Mouse (Mus musculus): ENCODE measurements around the gene Usp25. TPM values are rescaled to one million over a fixed set of nuclear protein-coding genes. Genes with fewer than 3 reads are reported as not detected.

The Usp25 gene
- polyA plus RNA-seq, 1 experiment: 15.1 TPM

GRCm38 (mm10) chr16:77023627-77024379, 10.3 kb downstream of the Usp25 start:
- H3K27me3 ChIP-seq (replicated peaks; ENCODE audit: control insufficient read depth, insufficient read depth, low read length): no peaks in the 10 kb centered on the region
- WGBS: 83% methylated on average over 7 of the region's 7 CpGs
- H3K4me3 ChIP-seq (ENCODE audit: insufficient read depth, low read depth, low read length): no peak overlapping the region
- H3K36me3 ChIP-seq (ENCODE audit: control insufficient read depth, insufficient read depth, low read length): no peaks in the 10 kb centered on the region
- TF ChIP-seq CTCF (conservative IDR thresholded peaks at IDR 0.05; ENCODE audit: insufficient read depth, insufficient read length, low read depth, low read length) (no peak), POLR2A (IDR thresholded peaks at IDR 0.05; ENCODE audit: low read depth, low read length) (no peak)
- H3K4me1 ChIP-seq (ENCODE audit: control insufficient read depth, insufficient read depth, low read length): peaks cover 11% of the 10 kb centered on the region
- no peak overlapping the region for H3K27ac ChIP-seq (ENCODE audit: insufficient read depth, low read depth, low read length)
- DNase-seq: peak; percentile 58

- no peaks in the 10 kb centered on the region for H3K27me3 ChIP-seq (replicated peaks; ENCODE audit: control insufficient read depth, insufficient read depth, low read length)
- TF ChIP-seq CTCF (conservative IDR thresholded peaks at IDR 0.05; ENCODE audit: insufficient read depth, insufficient read length, low read depth, low read length): no peak
- no peak for TF ChIP-seq POLR2A (IDR thresholded peaks at IDR 0.05; ENCODE audit: low read depth, low read length)
- no peak overlapping the region for H3K27ac ChIP-seq (ENCODE audit: insufficient read depth, low read depth, low read length)
- WGBS: 92% methylated on average over 4 of the region's 4 CpGs
- no peak overlapping the region for H3K4me3 ChIP-seq (ENCODE audit: insufficient read depth, low read depth, low read length)
- no peaks in the 10 kb centered on the region for H3K36me3 ChIP-seq (ENCODE audit: control insufficient read depth, insufficient read depth, low read length)
- H3K4me1 ChIP-seq (ENCODE audit: control insufficient read depth, insufficient read depth, low read length): no peaks in the 10 kb centered on the region; the same call in 1 of the 2 replicates
- no peak for DNase-seq
Measured at GRCm38 (mm10) chr16:77026099-77026498, 12.6 kb downstream of the Usp25 start.

GRCm38 (mm10) chr16:77026933-77027332, 13.4 kb downstream of the Usp25 start:
- no peak for TF ChIP-seq POLR2A (IDR thresholded peaks at IDR 0.05; ENCODE audit: low read depth, low read length)
- no peak for TF ChIP-seq CTCF (conservative IDR thresholded peaks at IDR 0.05; ENCODE audit: insufficient read depth, insufficient read length, low read depth, low read length)
- Histone ChIP-seq H3K4me1 (ENCODE audit: control insufficient read depth, insufficient read depth, low read length) (no peaks in the 10 kb centered on the region; the same call in 1 of the 2 replicates), H3K36me3 (ENCODE audit: control insufficient read depth, insufficient read depth, low read length) (no peaks in the 10 kb centered on the region), H3K4me3 (ENCODE audit: insufficient read depth, low read depth, low read length) (no peak overlapping the region), H3K27me3 (replicated peaks; ENCODE audit: control insufficient read depth, insufficient read depth, low read length) (no peaks in the 10 kb centered on the region), H3K27ac (ENCODE audit: insufficient read depth, low read depth, low read length) (no peak overlapping the region)
- 91% methylated on average over 6 of the region's 6 CpGs for WGBS
- DNase-seq: no peak

GRCm38 (mm10) chr16:77027976-77028686, 14.6 kb downstream of the Usp25 start:
- TF ChIP-seq CTCF (conservative IDR thresholded peaks at IDR 0.05; ENCODE audit: insufficient read depth, insufficient read length, low read depth, low read length) (no peak), POLR2A (IDR thresholded peaks at IDR 0.05; ENCODE audit: low read depth, low read length) (no peak)
- WGBS: 52% methylated on average over 14 of the region's 14 CpGs
- H3K27ac ChIP-seq (ENCODE audit: insufficient read depth, low read depth, low read length): no peak overlapping the region
- H3K4me1 ChIP-seq (ENCODE audit: control insufficient read depth, insufficient read depth, low read length): no peaks in the 10 kb centered on the region; the same call in 1 of the 2 replicates
- H3K4me3 ChIP-seq (ENCODE audit: insufficient read depth, low read depth, low read length): no peak overlapping the region
- no peak for DNase-seq
- no peaks in the 10 kb centered on the region for H3K36me3 ChIP-seq (ENCODE audit: control insufficient read depth, insufficient read depth, low read length)
- no peaks in the 10 kb centered on the region for H3K27me3 ChIP-seq (replicated peaks; ENCODE audit: control insufficient read depth, insufficient read depth, low read length)

- 41% methylated on average over 10 of the region's 10 CpGs for WGBS
- no peaks in the 10 kb centered on the region; the same call in 1 of the 2 replicates for H3K4me1 ChIP-seq (ENCODE audit: control insufficient read depth, insufficient read depth, low read length)
- H3K27me3 ChIP-seq (replicated peaks; ENCODE audit: control insufficient read depth, insufficient read depth, low read length): no peaks in the 10 kb centered on the region
- H3K4me3 ChIP-seq (ENCODE audit: insufficient read depth, low read depth, low read length): no peak overlapping the region
- no peak overlapping the region for H3K27ac ChIP-seq (ENCODE audit: insufficient read depth, low read depth, low read length)
- H3K36me3 ChIP-seq (ENCODE audit: control insufficient read depth, insufficient read depth, low read length): no peaks in the 10 kb centered on the region
- DNase-seq: peak; percentile 80
- TF ChIP-seq CTCF (conservative IDR thresholded peaks at IDR 0.05; ENCODE audit: insufficient read depth, insufficient read length, low read depth, low read length) (0 out of 2 replicates have a peak, but pooled peaks have one; percentile 1), POLR2A (IDR thresholded peaks at IDR 0.05; ENCODE audit: low read depth, low read length) (no peak)
Measured at GRCm38 (mm10) chr16:77028687-77029417, 15.3 kb downstream of the Usp25 start.

- no peak for DNase-seq
- no peaks in the 10 kb centered on the region for H3K27me3 ChIP-seq (replicated peaks; ENCODE audit: control insufficient read depth, insufficient read depth, low read length)
- no peak overlapping the region for H3K4me3 ChIP-seq (ENCODE audit: insufficient read depth, low read depth, low read length)
- TF ChIP-seq POLR2A (IDR thresholded peaks at IDR 0.05; ENCODE audit: low read depth, low read length): no peak
- no peak for TF ChIP-seq CTCF (conservative IDR thresholded peaks at IDR 0.05; ENCODE audit: insufficient read depth, insufficient read length, low read depth, low read length)
- WGBS: 78% methylated on average over 2 of the region's 2 CpGs
- H3K36me3 ChIP-seq (ENCODE audit: control insufficient read depth, insufficient read depth, low read length): no peaks in the 10 kb centered on the region
- no peak overlapping the region for H3K27ac ChIP-seq (ENCODE audit: insufficient read depth, low read depth, low read length)
- no peaks in the 10 kb centered on the region; the same call in 1 of the 2 replicates for H3K4me1 ChIP-seq (ENCODE audit: control insufficient read depth, insufficient read depth, low read length)
Measured at GRCm38 (mm10) chr16:77030435-77030834, 16.9 kb downstream of the Usp25 start.
